Mouse (Mus musculus) heart, embryonic 14.5 days (tissue): ENCODE measurements around the gene Gja1. TPM values are rescaled to one million over a fixed set of nuclear protein-coding genes. Genes with fewer than 3 reads are reported as not detected.
"Not testable (repeated sequence)": the region's sequence is repeated elsewhere in the genome, so short reads cannot be mapped to it uniquely, and the experiment has no call there.

Experiments
- ATAC-seq: fragments of 200-750 bp; cut with Nextera tagmentation; 2 replicates; pipeline ENCODE4 v1.8.0; 2017; ENCODE audit warnings: low read depth, moderate TSS enrichment; ENCODE audit not compliant: insufficient number of reproducible peaks, insufficient read depth, low FRiP score
- H3K27ac ChIP-seq, 2 experiments: fragments of 200-500 bp in 1 of 2; fragments of 300-500 bp in 1 of 2; sonication (generic) in 1 of 2; replicated peaks in 1 of 2; 2 replicates each; pipeline ENCODE4 v1.5.1; 2012 to 2014; ENCODE audit warnings: low read depth in 2 of 2, low read length in 2 of 2, control low read depth in 1 of 2, mild to moderate bottlenecking in 1 of 2, mixed read lengths in 1 of 2; ENCODE audit not compliant: control insufficient read depth in 1 of 2, insufficient read depth in 1 of 2
- H3K27me3 ChIP-seq: fragments of 300-500 bp; sonication (generic); 2 replicates; pipeline ENCODE4 v1.6.1; 2014; ENCODE audit warnings: mild to moderate bottlenecking, low read length, control low read depth; ENCODE audit not compliant: control insufficient read depth, insufficient read depth
- H3K36me3 ChIP-seq: fragments of 300-500 bp; sonication (generic); 2 replicates; pipeline ENCODE4 v1.6.1; 2014; ENCODE audit warnings: mild to moderate bottlenecking, control low read depth, low read length, mixed read lengths; ENCODE audit not compliant: control insufficient read depth, insufficient read depth
- H3K4me1 ChIP-seq, 2 experiments: fragments of 200-500 bp in 1 of 2; fragments of 300-500 bp in 1 of 2; sonication (generic) in 1 of 2; 2 replicates each; pipeline ENCODE4 v1.6.1; 2012 to 2014; ENCODE audit warnings: low read length in 2 of 2, control low read depth in 1 of 2, mixed read lengths in 1 of 2; ENCODE audit not compliant: control insufficient read depth in 2 of 2, insufficient read depth in 2 of 2
- H3K4me2 ChIP-seq: fragments of 300-500 bp; sonication (generic); 2 replicates; pipeline ENCODE4 v1.6.1; 2014; ENCODE audit warnings: mild to moderate bottlenecking, low read length
- H3K4me3 ChIP-seq, 2 experiments: fragments of 200-500 bp in 1 of 2; fragments of 300-500 bp in 1 of 2; sonication (generic) in 1 of 2; 2 replicates each; pipeline ENCODE4 v1.5.1; 2012 to 2014; ENCODE audit warnings: low read length in 2 of 2, mild to moderate bottlenecking in 2 of 2, control low read depth in 1 of 2, low read depth in 1 of 2, moderate library complexity in 1 of 2; ENCODE audit not compliant: control insufficient read depth in 1 of 2, insufficient read depth in 1 of 2
- H3K9ac ChIP-seq: fragments of 300-500 bp; sonication (generic); 2 replicates; pipeline ENCODE4 v1.6.1; 2014; ENCODE audit warnings: mild to moderate bottlenecking, low read length
- H3K9me3 ChIP-seq: fragments of 300-500 bp; sonication (generic); 2 replicates; pipeline ENCODE4 v1.6.1; 2016; ENCODE audit warnings: low read length, control low read depth; ENCODE audit not compliant: control insufficient read depth
- WGBS: fragments of 180-500 bp; shearing (Covaris S2); extraction: QIAGEN DNeasy Blood & Tissue Kit; methylation state at CpG from one replicate; pipeline ENCODE4 v1.1.7; 2014; 5-methylcytosine and 5-hydroxymethylcytosine counted together
- polyA plus RNA-seq: library from polyadenylated mRNA; unstranded; fragments of >200 nt; fragmentation: Nextera tagmentation; extraction: Ambion mirVana; gene quantifications from 2 replicates; pipeline ENCODE4 v1.2.1, GENCODE M21; 2014

The Gja1 gene
- polyA plus RNA-seq, 1 experiment from 2014 or later: 478 TPM

- WGBS: 82% methylated on average over 8 of the region's 8 CpGs
- H3K9me3 ChIP-seq: no peaks in the 10 kb centered on the region
- ATAC-seq: no peak
These were observed 20.7 kb downstream of the Gja1 start for GRCm38 (mm10) chr10:56397875-56398274.

GRCm38 (mm10) chr10:56398310-56398709 is 21.2 kb downstream of the Gja1 start:
- no peak for ATAC-seq
- no peak overlapping the region for H3K4me3 ChIP-seq
- H3K27ac ChIP-seq: no peak overlapping the region
- H3K4me2 ChIP-seq: no peak overlapping the region
- WGBS: 87% methylated on average over 2 of the region's 2 CpGs
- H3K9ac ChIP-seq: no peak overlapping the region
- no peaks in the 10 kb centered on the region for H3K27me3 ChIP-seq
- no peaks in the 10 kb centered on the region for H3K36me3 ChIP-seq
- H3K9me3 ChIP-seq: no peaks in the 10 kb centered on the region
- no peaks in the 10 kb centered on the region for H3K4me1 ChIP-seq

More at GRCm38 (mm10) chr10:56397875-56398274, 20.7 kb downstream of the Gja1 start:
- no peaks in the 10 kb centered on the region for H3K4me1 ChIP-seq
- no peak overlapping the region for H3K27ac ChIP-seq
- no peaks in the 10 kb centered on the region for H3K36me3 ChIP-seq
- no peak overlapping the region for H3K4me2 ChIP-seq
- H3K4me3 ChIP-seq: no peak overlapping the region
- no peak overlapping the region for H3K9ac ChIP-seq
- H3K27me3 ChIP-seq: no peaks in the 10 kb centered on the region

- not testable (repeated sequence) for H3K4me3 ChIP-seq, H3K27ac ChIP-seq, H3K27me3 ChIP-seq, ATAC-seq, H3K4me1 ChIP-seq, H3K36me3 ChIP-seq, H3K4me2 ChIP-seq, H3K9ac ChIP-seq, H3K9me3 ChIP-seq
- 93% methylated on average over 8 of the region's 8 CpGs for WGBS
These were observed 24.3 kb downstream of the Gja1 start for GRCm38 (mm10) chr10:56401396-56401795.

GRCm38 (mm10) chr10:56405934-56406333 is 28.8 kb downstream of the Gja1 start:
- no peaks in the 10 kb centered on the region for H3K27me3 ChIP-seq
- no peak overlapping the region for H3K9ac ChIP-seq
- no peak overlapping the region for H3K4me2 ChIP-seq
- H3K9me3 ChIP-seq: no peaks in the 10 kb centered on the region
- WGBS: 75% methylated on average over 9 of the region's 9 CpGs
- no peak for ATAC-seq
- no peaks in the 10 kb centered on the region for H3K36me3 ChIP-seq
- no peaks in the 10 kb centered on the region for H3K4me1 ChIP-seq
- H3K27ac ChIP-seq: no peak overlapping the region
- no peak overlapping the region for H3K4me3 ChIP-seq

- ATAC-seq: no peak
- H3K9ac ChIP-seq: no peak overlapping the region
These were observed 29.4 kb downstream of the Gja1 start for GRCm38 (mm10) chr10:56406386-56407130.

GRCm38 (mm10) chr10:56415894-56416570 is 38.9 kb downstream of the Gja1 start:
- 15% methylated on average over 7 of the region's 7 CpGs for WGBS
- Histone ChIP-seq H3K4me3 (no peak overlapping the region), H3K9ac (no peak overlapping the region), H3K27ac (peak overlapping the region; percentile 53 to 55), H3K36me3 (no peaks in the 10 kb centered on the region), H3K4me2 (peak overlapping the region; percentile 20), H3K4me1 (peaks cover 6 to 9% of the 10 kb centered on the region in 2 experiments; a peak in 3 of 4 replicates), H3K27me3 (no peaks in the 10 kb centered on the region), H3K9me3 (no peaks in the 10 kb centered on the region)
- ATAC-seq: no peak

More at GRCm38 (mm10) chr10:56406386-56407130, 29.4 kb downstream of the Gja1 start:
- Histone ChIP-seq H3K27ac (no peak overlapping the region), H3K4me1 (no peaks in the 10 kb centered on the region), H3K27me3 (no peaks in the 10 kb centered on the region), H3K9me3 (no peaks in the 10 kb centered on the region), H3K4me3 (no peak overlapping the region), H3K4me2 (no peak overlapping the region), H3K36me3 (no peaks in the 10 kb centered on the region)
- 86% methylated on average over 6 of the region's 6 CpGs for WGBS

GRCm38 (mm10) chr10:56422518-56422917 is 45.4 kb downstream of the Gja1 start:
- ATAC-seq: no peak
- no peak overlapping the region for H3K9ac ChIP-seq
- H3K9me3 ChIP-seq: no peaks in the 10 kb centered on the region
- no peaks in the 10 kb centered on the region for H3K27me3 ChIP-seq
- H3K4me2 ChIP-seq: no peak overlapping the region
- H3K36me3 ChIP-seq: no peaks in the 10 kb centered on the region
- H3K4me1 ChIP-seq: peaks cover 0 to 3% of the 10 kb centered on the region in 2 experiments; a peak in 1 of 4 replicates
- 75% methylated on average over 4 of the region's 4 CpGs for WGBS
- H3K27ac ChIP-seq: no peak overlapping the region
- no peak overlapping the region for H3K4me3 ChIP-seq
